ENCODE assay signal across 8 mouse cellular contexts in the genomic region with DNA sequence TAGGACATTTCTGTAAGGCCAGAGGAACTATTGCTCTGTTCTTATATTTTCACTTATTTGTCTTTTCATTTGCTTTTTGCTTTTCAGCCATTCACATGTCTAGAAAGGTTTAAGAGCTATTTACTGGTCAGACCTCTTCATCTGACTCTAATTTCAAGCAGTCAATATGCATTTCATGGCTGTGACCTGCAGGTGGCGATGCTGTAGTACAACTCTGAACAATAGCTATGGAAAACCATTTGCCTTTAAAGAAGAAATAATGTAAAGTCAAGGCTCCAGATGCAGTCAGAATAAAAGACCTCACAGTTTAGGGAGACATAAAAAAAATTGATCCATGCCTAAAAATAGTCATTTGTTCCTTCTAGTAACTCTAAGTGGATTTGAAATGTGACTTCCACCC.
DNase-seq lines count a peak whose midpoint lies in the region; ATAC-seq lines count a peak whose summit lies in the region.

No protein-coding gene starts in this region.

- 3% methylated on average over 1 of the region's 1 CpGs for WGBS in forebrain, embryonic 11.5 days

- H3K4me2 ChIP-seq in forebrain, embryonic 11.5 days (ENCODE audit: low read depth, low read length, severe bottlenecking), result no peak overlapping the region

- no peak overlapping the region for H3K4me3 ChIP-seq in forebrain, embryonic 11.5 days (ENCODE audit: low read depth, low read length)

- no peak overlapping the region for H3K27ac ChIP-seq in forebrain, embryonic 11.5 days (ENCODE audit: low read depth, low read length)

- H3K9me3 ChIP-seq in forebrain, embryonic 11.5 days (ENCODE audit: control insufficient read depth, low read length), result no peaks in the 10 kb centered on the region

- H3K27me3 ChIP-seq in forebrain, embryonic 11.5 days (ENCODE audit: control insufficient read depth, insufficient read depth, low read length), result peaks cover 3% of the 10 kb centered on the region; the same call in 1 of the 2 replicates

- no peaks in the 10 kb centered on the region for H3K4me1 ChIP-seq in forebrain, embryonic 11.5 days (replicated peaks; ENCODE audit: control insufficient read depth, insufficient read depth, low read length)

- DNase-seq in kidney, adult 18-20 months, result peak; percentile 22
- DNase-seq in kidney, adult 11 months, result no peak
- DNase-seq in MN1 (ENCODE audit: low spot score), result peak; percentile 10
- DNase-seq in c-Kit-positive CD71-negative TER-119-negative erythroid progenitor cells, embryonic 14.5 days (ENCODE audit: low read depth), result peak; percentile 5
- DNase-seq in kidney, postnatal 4 days, result peak; percentile 44 to 54
- peak; percentile 0 for DNase-seq in naive thymus-derived CD4-positive, alpha-beta T cell, adult 2 months (ENCODE audit: low read depth)
- no peak for DNase-seq in thymus, postnatal 10 days (ENCODE audit: low spot score in 2 of 2)
- DNase-seq in forebrain, embryonic 11.5 days (ENCODE audit: low spot score), result no peak

- no peaks in the 10 kb centered on the region for H3K36me3 ChIP-seq in forebrain, embryonic 11.5 days (ENCODE audit: control insufficient read depth, insufficient read depth, low read length)

- H3K9ac ChIP-seq in forebrain, embryonic 11.5 days (ENCODE audit: low read length), result no peak overlapping the region

- no peak for ATAC-seq in forebrain, embryonic 11.5 days (replicated peaks; ENCODE audit: low FRiP score)

Comparison
In these comparisons a context has a peak if more than half of its experiments do, and no peak if none do; other contexts are left out.
1. DNase-seq: peak in kidney, adult 18-20 months (single experiment), MN1 (single experiment), c-Kit-positive CD71-negative TER-119-negative erythroid progenitor cells, embryonic 14.5 days (single experiment), kidney, postnatal 4 days (2 of 2) and naive thymus-derived CD4-positive, alpha-beta T cell, adult 2 months (single experiment); none in kidney, adult 11 months (single experiment), thymus, postnatal 10 days (0 of 2) and forebrain, embryonic 11.5 days (single experiment).